Mouse (Mus musculus) left cerebral cortex, adult 2 months (tissue): ENCODE results near the gene Prkcg. TPM values are rescaled to one million over a fixed set of nuclear protein-coding genes. Genes with fewer than 3 reads are reported as not detected.

Experiments used
- DNase-seq, 2 experiments: peaks; one replicate each; pipeline ENCODE4 v3.0.0; 2021 to 2022; ENCODE audit warnings: low spot score in 2 of 2, mixed read lengths in 1 of 2; ENCODE audit errors: extremely low spot score in 1 of 2
- H3K27ac ChIP-seq: fragments of 200-600 bp; 2 replicates; pipeline ENCODE4 v1.8.1; 2022
- H3K4me3 ChIP-seq: fragments of 200-600 bp; 2 replicates; pipeline ENCODE4 v1.8.1; 2022
- CTCF ChIP-seq: fragments of 200-600 bp; IDR thresholded peaks from 2 replicates; pipeline ENCODE4 v1.8.1; 2022; ENCODE audit warnings: antibody characterized with exemption, mild to moderate bottlenecking, moderate library complexity
- intact Hi-C: fragments of 180-260 bp; cut with DNase I; formaldehyde crosslinking; loops from one replicate; pipeline ENCODE4 v1.15.1; 2025
- total RNA-seq, 2 experiments: library from RNA; stranded (reverse); gene quantifications; 2 replicates each; pipeline ENCODE4 v1.2.3; 2021

Gene Prkcg
- total RNA-seq, 2 experiments from 2014 or later: 262 to 263 TPM

DNA sequence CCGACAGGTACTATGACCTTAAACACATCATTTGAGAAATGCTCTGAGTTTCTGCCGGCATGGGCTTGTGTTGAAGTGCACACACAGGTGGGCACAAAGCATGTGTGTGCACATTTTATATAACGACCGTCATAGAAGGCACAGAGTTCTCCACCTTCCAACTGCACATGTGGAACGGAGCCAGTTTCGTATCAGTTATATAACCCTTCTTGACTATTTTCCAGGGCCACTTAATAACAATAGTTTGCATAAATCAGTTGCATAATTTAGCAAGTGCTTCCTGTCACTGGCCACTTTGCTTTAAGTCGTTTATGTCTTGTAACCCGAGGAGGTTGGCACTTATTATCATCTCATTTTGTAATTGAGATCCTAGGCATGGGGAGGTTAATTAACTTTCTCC lies 84.8 kb downstream of the Prkcg start:
- Histone ChIP-seq H3K4me3 (no peak overlapping the region), H3K27ac (no peak overlapping the region)
- intact Hi-C loops: no loop called here
- DNase-seq: no peak
- TF ChIP-seq CTCF: no peak

DNA sequence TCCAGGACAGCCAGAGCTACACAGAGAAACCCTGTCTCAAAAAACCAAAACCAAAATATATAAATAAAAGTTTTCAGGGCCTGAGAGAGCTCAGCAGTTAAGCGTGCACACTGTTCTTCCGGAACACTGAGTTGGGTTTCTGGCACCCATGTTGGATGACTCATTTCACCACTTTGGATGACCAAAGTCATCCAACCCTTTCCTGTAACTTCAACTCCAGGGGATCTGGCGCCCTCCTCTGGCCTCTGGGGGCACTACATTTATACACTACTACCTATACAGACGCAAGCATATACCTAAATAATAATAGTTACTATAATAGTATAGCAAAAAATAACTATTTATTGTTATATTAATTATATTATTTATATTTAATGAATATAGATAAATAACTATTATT lies 87.9 kb downstream of the Prkcg start:
- intact Hi-C loops: loop anchor here (5.0 kb wide), 1 partner anchor 45 kb away; the partner anchor contains the start of gene Cacng7
- DNase-seq: peak in 1 of 2 experiments; percentile 58
- Histone ChIP-seq H3K4me3 (no peak overlapping the region), H3K27ac (no peak overlapping the region)
- peak; percentile 65 for TF ChIP-seq CTCF

Other genes starting within 250 kb of the Prkcg start
- gene AU018091, start 120.0 kb upstream of the Prkcg start, total RNA-seq: not detected
- gene Nlrp12, start 39.4 kb upstream of the Prkcg start, total RNA-seq: under 1 TPM in 1 of 2 experiments, not detected in 1; 0.11 TPM
- gene Myadm, start 99 bp upstream of the Prkcg start, total RNA-seq: 10 to 100 TPM; 61.9 to 62.1 TPM
- 100 to 1,000 TPM; 180 to 201 TPM for gene Cacng7, start 43.8 kb downstream of the Prkcg start, total RNA-seq
- 100 to 1,000 TPM; 176 to 186 TPM for gene Cacng8, start 101.5 kb downstream of the Prkcg start, total RNA-seq
- gene Cacng6, start 135.0 kb downstream of the Prkcg start, total RNA-seq: 1 to 10 TPM; 1.2 TPM
- gene Tarm1, start 213.4 kb downstream of the Prkcg start, total RNA-seq: under 1 TPM in 1 of 2 experiments, not detected in 1; 0.28 TPM